ENCODE assay signal across 21 mouse cellular contexts in the genomic region with DNA sequence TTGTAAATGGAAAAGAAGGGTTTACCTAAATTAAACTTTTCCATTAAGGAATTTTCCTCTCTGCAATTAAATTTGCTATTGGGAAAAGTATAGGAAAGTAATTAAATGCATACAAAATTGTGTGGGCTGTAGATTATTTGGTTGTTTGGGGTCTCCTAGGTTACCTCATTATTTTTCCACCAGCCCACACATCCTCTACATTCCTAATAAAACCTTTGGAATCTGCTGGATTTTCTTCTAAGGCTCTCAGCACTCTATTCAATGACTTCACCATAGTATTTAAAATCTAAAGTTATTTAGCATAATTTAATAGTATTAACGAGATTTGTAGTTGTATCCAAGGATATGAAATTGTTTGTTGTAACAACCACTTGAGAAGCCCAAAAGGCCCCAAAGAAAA.
"Had no signal": no experiment of that assay in that cellular context is flagged by ENCODE, and none has a peak within 500 bp of the region (broad histone marks: within the 10 kb centered on the region; RNA-seq: fewer than 3 reads in every experiment).

No protein-coding gene starts in this region.

- H3K36me3 ChIP-seq: lung, embryonic 15.5 days; midbrain, embryonic 13.5 days; midbrain, embryonic 15.5 days; neural tube, embryonic 13.5 days; neural tube, embryonic 15.5 days had no signal

- H3K4me3 ChIP-seq: lung, embryonic 15.5 days; megakaryocyte, embryonic 14.5 days; midbrain, embryonic 13.5 days; midbrain, embryonic 15.5 days; neural tube, embryonic 13.5 days; neural tube, embryonic 15.5 days had no signal

- DNase-seq: liver, postnatal 0 days; lung, adult 2 months; lung, postnatal 14 days; lung, postnatal 36 days; retina, postnatal 1 day; right cerebral cortex, adult 18-20 months; right cerebral cortex, postnatal 25 days; right cerebral cortex, postnatal 4 days; spleen, adult 18-20 months; thymus, adult 18-20 months; thymus, postnatal 14 days; thymus, postnatal 36 days had no signal

- H3K4me2 ChIP-seq: lung, embryonic 15.5 days; midbrain, embryonic 11.5 days; midbrain, embryonic 13.5 days; neural tube, embryonic 13.5 days; neural tube, embryonic 15.5 days had no signal

- H3K9me3 ChIP-seq: lung, embryonic 15.5 days; megakaryocyte, embryonic 14.5 days; midbrain, embryonic 13.5 days; midbrain, embryonic 15.5 days; neural tube, embryonic 13.5 days; neural tube, embryonic 15.5 days had no signal

- H3K4me1 ChIP-seq: lung, embryonic 15.5 days; megakaryocyte, embryonic 14.5 days; midbrain, embryonic 15.5 days had no signal

- ATAC-seq: liver, postnatal 0 days; lung, postnatal 0 days had no signal

- H3K9ac ChIP-seq: liver, postnatal 0 days; lung, embryonic 15.5 days; midbrain, embryonic 13.5 days; midbrain, embryonic 15.5 days; neural tube, embryonic 13.5 days; neural tube, embryonic 15.5 days had no signal

- H3K27me3 ChIP-seq: lung, embryonic 15.5 days; megakaryocyte, embryonic 14.5 days; midbrain, embryonic 15.5 days; neural tube, embryonic 15.5 days had no signal

- H3K27ac ChIP-seq: lung, embryonic 15.5 days; macrophage; midbrain, embryonic 13.5 days; midbrain, embryonic 15.5 days; neural tube, embryonic 13.5 days had no signal
